Mouse (Mus musculus) lung, adult 2 months (tissue): ENCODE measurements around the gene Slc25a1. TPM values are rescaled to one million over a fixed set of nuclear protein-coding genes. Genes with fewer than 3 reads are reported as not detected.
"Not testable (repeated sequence)": the region's sequence is repeated elsewhere in the genome, so short reads cannot be mapped to it uniquely, and the experiment has no call there.

Source experiments
- DNase-seq: peaks from one replicate; pipeline ENCODE4 v3.0.0; 2022
- H3K4me1 ChIP-seq: fragments of 200-500 bp; 2 replicates; pipeline ENCODE4 v1.6.1; 2011; ENCODE audit warnings: low read length; ENCODE audit not compliant: control insufficient read depth, insufficient read depth
- H3K4me3 ChIP-seq: fragments of 200-500 bp; replicated peaks from 2 replicates; pipeline ENCODE3; 2011; ENCODE audit warnings: low read depth, mild to moderate bottlenecking, control low read depth, low read length; ENCODE audit errors: extremely low read depth
- CTCF ChIP-seq: fragments of 200-500 bp; IDR thresholded peaks from 2 replicates; pipeline ENCODE4 v1.5.1; 2011; ENCODE audit warnings: mild to moderate bottlenecking, low read length, control low read depth; ENCODE audit not compliant: insufficient read depth
- POLR2A ChIP-seq: fragments of 200-500 bp; IDR thresholded peaks from 2 replicates; pipeline ENCODE4 v1.6.1; 2011; ENCODE audit warnings: low read depth, mild to moderate bottlenecking, control low read depth, low read length, borderline replicate concordance; ENCODE audit errors: extremely low read depth
- WGBS: fragments of 180-500 bp; shearing (Covaris S2); methylation state at CpG from one replicate; pipeline ENCODE4 v1.1.7; 2018; 5-methylcytosine and 5-hydroxymethylcytosine counted together
- polyA plus RNA-seq: library from polyadenylated mRNA; depleted of rRNA; stranded (reverse); fragments of >200 nt; gene quantifications from 2 replicates; pipeline ENCODE4 v1.2.3, GENCODE M21; 2012; rRNA removed

Gene Slc25a1
- 166 and 199 TPM in 2 replicates for polyA plus RNA-seq

DNA sequence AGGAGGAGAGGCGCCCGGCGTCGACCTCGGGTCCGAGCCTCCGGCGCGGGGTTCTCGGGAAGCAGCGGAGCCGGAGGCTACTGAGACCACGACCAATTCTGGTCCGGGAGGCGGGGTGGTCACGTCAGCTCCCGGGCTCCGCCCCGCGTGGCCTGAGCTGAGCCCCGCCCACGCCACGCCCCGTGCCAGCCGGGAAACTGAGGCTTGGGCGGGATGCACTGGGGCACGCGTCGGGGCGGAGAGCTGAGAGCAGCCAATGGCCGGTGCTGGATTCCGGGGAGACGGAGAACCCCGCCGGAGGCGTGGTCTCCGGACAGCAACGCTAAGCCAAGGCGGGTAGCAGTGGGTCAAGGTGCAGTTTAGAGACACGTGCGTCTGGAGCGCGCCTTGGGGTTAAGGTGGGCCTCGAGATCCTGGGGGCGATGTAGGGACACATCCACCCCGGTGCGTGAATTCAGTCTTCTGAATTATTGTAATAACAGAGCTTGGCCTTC is at the start of gene Slc25a1:
TSS of gene Slc25a1 (minus strand) at position 133 of the 494 bp plus-strand sequence.
- peak within 1 kb of the TSS; percentile 65 for H3K4me3 ChIP-seq
- WGBS: 1% methylated on average over 46 of the region's 47 CpGs
- DNase-seq: peak; percentile 83
- TF ChIP-seq CTCF (no peak), POLR2A (no peak; the same call in 1 of the 2 replicates)
- H3K4me1 ChIP-seq: no peaks in the 10 kb centered on the region

DNA sequence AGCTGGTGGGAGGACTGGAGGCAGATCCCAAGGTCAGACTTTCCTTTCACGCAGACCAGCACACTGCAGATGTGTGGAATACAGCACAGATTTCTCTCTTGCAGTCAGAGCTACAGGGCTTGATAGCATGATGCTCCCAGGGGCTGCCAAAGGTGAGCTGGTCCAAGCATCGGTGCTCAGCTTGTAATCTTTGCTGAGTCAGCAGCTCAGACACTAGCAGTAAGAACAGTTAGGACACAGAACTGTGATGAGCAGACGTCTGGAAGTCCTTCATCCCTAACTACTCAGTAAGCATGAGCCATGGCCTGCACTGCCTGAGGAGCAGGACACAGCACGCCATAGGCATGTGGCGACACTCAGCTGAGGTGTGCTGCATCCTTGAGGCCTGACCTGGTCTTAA is 43.8 kb upstream of the Slc25a1 start:
- Histone ChIP-seq H3K4me3 (no peak overlapping the region), H3K4me1 (no peaks in the 10 kb centered on the region)
- TF ChIP-seq POLR2A (no peak), CTCF (no peak)
- DNase-seq: no peak
- 66% methylated on average over 5 of the region's 5 CpGs for WGBS

DNA sequence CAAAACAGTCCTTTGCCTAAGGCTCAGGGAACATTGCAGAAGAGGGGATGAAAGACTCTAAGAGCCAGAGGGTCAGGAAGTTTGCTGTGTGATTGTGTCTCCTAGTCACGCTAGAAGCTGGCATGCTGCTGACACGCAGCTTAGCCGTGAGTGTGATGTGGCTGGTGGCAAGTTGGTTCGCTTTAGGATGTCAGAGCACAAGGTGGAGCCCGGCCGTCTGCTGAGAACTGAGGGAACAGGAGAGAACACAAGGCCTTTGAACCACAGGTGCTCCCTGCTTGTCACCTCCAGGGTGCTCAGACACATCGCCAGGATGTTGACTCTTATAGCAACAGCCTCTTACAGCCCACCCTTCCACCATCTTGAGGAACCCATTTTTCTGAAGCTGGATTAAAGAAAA is 34.1 kb upstream of the Slc25a1 start:
- TF ChIP-seq POLR2A: no peak
- TF ChIP-seq CTCF: no peak
- Histone ChIP-seq H3K4me3 (no peak overlapping the region), H3K4me1 (no peaks in the 10 kb centered on the region)
- no peak for DNase-seq
- WGBS: 73% methylated on average over 7 of the region's 7 CpGs

DNA sequence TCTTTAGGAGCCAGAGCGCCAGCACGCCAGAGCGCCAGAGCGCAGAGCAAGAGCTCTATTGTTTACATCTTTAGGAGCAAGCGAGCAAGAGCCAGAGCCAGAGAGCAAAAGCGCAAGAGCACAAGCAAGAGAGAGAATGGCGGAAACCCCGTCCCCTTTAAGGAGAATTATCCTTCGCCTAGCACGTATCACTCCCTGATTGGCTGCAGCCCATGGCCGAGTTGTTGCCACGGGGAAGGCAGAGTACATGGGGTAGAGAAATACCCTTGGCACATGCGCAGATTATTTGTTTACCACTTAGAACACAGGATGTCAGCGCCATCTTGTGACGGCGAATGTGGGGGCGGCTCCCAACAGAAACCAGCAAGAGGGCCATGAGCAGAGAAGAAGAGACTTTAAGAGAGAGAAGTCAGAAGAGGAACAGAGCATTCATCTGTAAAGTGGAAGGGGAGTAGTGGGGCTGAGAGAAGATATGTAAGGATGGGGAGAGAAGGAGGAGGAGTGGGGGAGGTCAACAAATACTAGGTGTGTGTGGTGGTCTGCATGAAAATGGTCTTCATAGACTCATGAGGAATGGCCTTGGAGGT is 28.1 kb upstream of the Slc25a1 start:
- not testable (repeated sequence) for H3K4me1 ChIP-seq, H3K4me3 ChIP-seq, DNase-seq
- 94% methylated on average over 17 of the region's 17 CpGs for WGBS

DNA sequence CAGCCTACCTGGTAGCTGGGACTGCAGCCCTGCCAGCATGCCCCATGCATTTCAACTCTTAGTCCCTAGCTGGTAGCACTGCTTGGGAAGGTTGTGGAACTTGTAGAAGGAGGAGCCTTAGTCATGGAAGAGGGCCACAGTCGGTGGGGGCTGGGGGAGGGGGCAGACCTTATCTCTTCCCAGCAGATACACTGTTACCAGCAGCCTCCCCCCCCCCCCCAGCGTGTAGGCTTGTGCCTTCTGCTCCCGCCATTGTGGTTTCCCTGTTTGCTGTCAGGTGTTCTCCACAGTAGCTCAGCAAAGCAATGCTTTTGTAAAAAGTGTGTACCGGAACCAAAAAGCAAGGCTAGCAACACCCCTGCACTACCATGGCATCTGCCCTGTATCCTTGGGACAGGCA is 23.6 kb upstream of the Slc25a1 start:
- TF ChIP-seq POLR2A (no peak), CTCF (no peak)
- 68% methylated on average over 4 of the region's 4 CpGs for WGBS
- no peak for DNase-seq
- no peaks in the 10 kb centered on the region for H3K4me1 ChIP-seq
- H3K4me3 ChIP-seq: no peak overlapping the region

DNA sequence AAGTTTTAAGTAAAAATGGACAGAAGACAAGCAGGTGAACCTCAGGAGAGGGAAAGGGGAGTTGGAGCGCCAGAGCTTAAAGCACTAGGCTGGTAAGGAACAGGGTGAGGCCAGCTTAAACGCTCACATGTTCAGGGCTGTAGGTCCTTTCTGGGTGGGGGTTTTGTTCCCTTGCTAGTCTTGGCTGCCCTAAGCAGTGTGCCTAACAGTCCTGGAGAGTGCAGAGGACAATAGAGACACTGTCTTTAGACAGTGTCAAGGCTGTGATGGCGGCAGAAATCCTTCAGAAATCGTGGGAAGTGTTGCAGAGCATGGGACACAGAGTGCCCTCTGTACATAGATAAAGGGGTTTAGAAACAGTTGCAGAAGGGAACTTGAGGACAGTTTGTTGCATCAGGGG is 22.0 kb upstream of the Slc25a1 start:
- no peak for DNase-seq
- no peaks in the 10 kb centered on the region for H3K4me1 ChIP-seq
- H3K4me3 ChIP-seq: no peak overlapping the region
- WGBS: 64% methylated on average over 4 of the region's 4 CpGs
- no peak for TF ChIP-seq POLR2A
- TF ChIP-seq CTCF: no peak

DNA sequence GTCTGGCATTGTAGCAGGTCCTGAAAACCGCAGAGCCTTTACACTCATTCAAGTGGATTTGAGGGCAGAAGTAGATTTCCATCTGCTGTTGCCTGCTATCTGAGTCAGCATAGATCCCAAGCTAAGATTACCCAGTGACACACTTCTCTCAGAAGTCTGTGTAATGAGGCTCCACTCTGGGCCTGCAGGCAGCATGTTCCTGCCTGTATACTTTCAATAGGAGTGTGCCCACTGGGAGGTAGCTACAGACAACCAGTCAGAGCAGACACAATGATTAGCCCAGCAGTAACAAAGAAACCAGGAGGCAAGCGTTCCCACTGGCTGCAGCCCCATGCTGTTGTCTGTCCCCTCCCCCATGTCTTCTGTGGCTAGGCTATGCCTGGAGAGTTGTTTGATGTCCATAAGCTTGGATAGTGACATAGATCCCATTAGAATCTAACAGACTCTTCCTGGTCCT is 21.4 kb upstream of the Slc25a1 start:
- no peak overlapping the region for H3K4me3 ChIP-seq
- no peak for TF ChIP-seq POLR2A
- no peak for TF ChIP-seq CTCF
- no peak for DNase-seq
- 54% methylated on average over 2 of the region's 2 CpGs for WGBS
- no peaks in the 10 kb centered on the region for H3K4me1 ChIP-seq

DNA sequence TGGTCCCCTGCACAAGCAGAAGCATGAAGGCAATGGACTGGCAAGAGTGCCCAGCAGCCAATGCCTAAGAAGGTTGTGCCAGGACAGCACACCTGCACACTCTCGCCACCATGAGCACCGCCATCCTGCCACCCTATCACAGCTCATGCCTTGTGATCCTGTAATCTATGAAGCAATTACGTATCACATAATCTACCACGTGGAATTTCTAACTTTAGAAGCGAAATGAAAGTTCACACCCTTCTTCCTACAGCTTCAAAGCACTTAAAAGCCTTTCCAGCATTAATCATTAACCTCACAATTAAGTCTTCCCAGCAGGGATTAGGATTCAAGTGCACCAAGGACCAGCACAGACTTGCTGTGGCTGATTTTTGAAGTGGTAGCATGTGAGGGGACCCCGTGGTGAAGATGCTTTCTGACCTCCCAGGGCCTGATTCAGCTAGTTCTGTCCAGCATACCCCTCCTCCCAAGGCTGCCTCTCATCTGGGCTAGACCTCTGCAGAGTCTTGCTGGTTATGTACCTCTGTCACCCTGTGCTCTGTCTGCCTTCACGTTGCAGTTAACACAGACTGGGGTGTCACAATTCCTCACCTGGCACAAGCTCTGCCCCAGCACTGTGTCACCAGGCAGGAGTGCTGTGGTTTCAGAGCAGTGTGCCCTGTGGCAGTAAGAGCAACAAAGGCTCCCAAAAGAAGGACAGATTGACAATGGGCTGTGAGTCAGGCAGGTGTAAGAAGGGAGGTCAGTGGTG is 17.2 kb upstream of the Slc25a1 start:
- WGBS: 51% methylated on average over 7 of the region's 7 CpGs
- TF ChIP-seq POLR2A (peak; percentile 35; the same call in 1 of the 2 replicates), CTCF (no peak)
- DNase-seq: peak; percentile 47
- Histone ChIP-seq H3K4me3 (no peak overlapping the region), H3K4me1 (no peaks in the 10 kb centered on the region)

DNA sequence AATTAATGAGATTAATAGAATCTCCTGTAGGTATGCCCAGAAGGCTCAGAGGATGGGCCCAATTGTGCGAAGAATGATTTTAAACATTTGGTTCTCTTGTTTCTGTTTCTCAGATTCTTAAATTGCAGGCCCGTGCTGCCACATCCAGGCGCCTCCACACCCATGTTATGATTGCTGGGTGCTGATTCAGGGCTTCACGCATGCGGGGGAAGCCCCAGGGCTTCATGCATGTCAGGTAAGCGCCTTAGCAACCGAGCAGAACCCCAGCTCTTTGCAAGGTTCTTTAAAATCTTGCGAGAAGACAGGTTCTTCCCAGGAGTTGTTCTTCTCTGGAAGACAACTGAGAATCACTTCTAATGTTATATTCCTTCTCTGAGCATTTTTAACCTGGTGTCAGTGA is 15.4 kb upstream of the Slc25a1 start:
- Histone ChIP-seq H3K4me1 (no peaks in the 10 kb centered on the region), H3K4me3 (no peak overlapping the region)
- no peak for DNase-seq
- 66% methylated on average over 8 of the region's 8 CpGs for WGBS
- TF ChIP-seq CTCF (no peak), POLR2A (no peak)

DNA sequence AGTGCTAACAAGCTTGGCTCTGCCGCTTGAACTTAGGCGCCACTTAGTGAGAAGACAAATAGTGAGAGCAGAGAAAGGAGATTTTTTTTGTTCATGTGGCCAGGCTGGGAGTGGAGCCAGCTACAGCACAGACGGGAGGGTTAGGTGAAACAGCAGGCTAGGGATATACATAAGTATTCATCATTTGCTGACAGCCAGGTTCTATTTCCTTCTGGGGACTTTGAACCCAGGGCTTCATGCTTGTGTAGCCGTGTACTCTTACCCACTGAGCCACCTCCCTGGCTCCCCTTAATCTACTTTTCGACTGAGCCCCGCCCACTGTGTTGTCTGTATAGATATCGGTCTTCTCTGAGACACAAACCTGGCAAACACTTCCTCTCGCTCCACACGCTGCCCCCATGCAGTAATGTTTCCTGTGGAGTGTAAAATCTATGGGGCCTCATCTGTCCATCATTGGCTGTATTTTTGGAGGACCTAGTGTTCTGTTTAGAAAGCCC is 11.3 kb upstream of the Slc25a1 start:
- no peak overlapping the region for H3K4me3 ChIP-seq
- TF ChIP-seq CTCF (no peak), POLR2A (no peak)
- WGBS: 25% methylated on average over 9 of the region's 9 CpGs
- H3K4me1 ChIP-seq: no peaks in the 10 kb centered on the region
- DNase-seq: no peak
